Mouse (Mus musculus) lung, embryonic 14.5 days (tissue): Measurements from ENCODE around the gene Itpkb. TPM values are rescaled to one million over a fixed set of nuclear protein-coding genes. Genes with fewer than 3 reads are reported as not detected.
A peak's percentile ranks its signal among the peaks of the same experiment; 100 is the strongest.

Source experiments
- ATAC-seq: fragments of 200-750 bp; cut with Nextera tagmentation; 2 replicates; pipeline ENCODE4 v1.8.0; 2017; ENCODE audit warnings: mild to moderate bottlenecking, moderate TSS enrichment, moderate library complexity; ENCODE audit not compliant: insufficient read depth
- DNase-seq: peaks from one replicate; pipeline ENCODE4 v3.0.0-alpha.2; 2015
- H3K27ac ChIP-seq: fragments of 300-500 bp; sonication (generic); 2 replicates; pipeline ENCODE4 v1.5.1; 2014; ENCODE audit warnings: low read depth, mild to moderate bottlenecking, moderate library complexity
- H3K27me3 ChIP-seq: fragments of 300-500 bp; sonication (generic); 2 replicates; pipeline ENCODE4 v1.6.1; 2014; ENCODE audit warnings: low read length, control low read depth; ENCODE audit not compliant: insufficient read depth
- H3K36me3 ChIP-seq: fragments of 300-500 bp; sonication (generic); 2 replicates; pipeline ENCODE4 v1.6.1; 2014; ENCODE audit warnings: control low read depth; ENCODE audit not compliant: insufficient read depth
- H3K4me1 ChIP-seq: fragments of 300-500 bp; sonication (generic); 2 replicates; pipeline ENCODE4 v1.6.1; 2014; ENCODE audit warnings: antibody characterized with exemption, control low read depth; ENCODE audit not compliant: insufficient read depth
- H3K4me2 ChIP-seq: fragments of 300-500 bp; sonication (generic); 2 replicates; pipeline ENCODE4 v1.6.1; 2014; ENCODE audit warnings: mild to moderate bottlenecking
- H3K4me3 ChIP-seq: fragments of 300-500 bp; sonication (generic); 2 replicates; pipeline ENCODE4 v1.5.1; 2014; ENCODE audit warnings: low read depth, low read length
- H3K9ac ChIP-seq: fragments of 300-500 bp; sonication (generic); 2 replicates; pipeline ENCODE4 v1.6.1; 2014
- H3K9me3 ChIP-seq: fragments of 300-500 bp; sonication (generic); 2 replicates; pipeline ENCODE4 v1.6.1; 2016; ENCODE audit warnings: low read depth, low read length, control low read depth
- CTCF ChIP-seq: IDR thresholded peaks from 2 replicates; pipeline ENCODE4 v1.5.1; 2016; ENCODE audit warnings: antibody characterized with exemption, low read depth
- WGBS: fragments of 180-500 bp; shearing (Covaris S2); extraction: QIAGEN DNeasy Blood & Tissue Kit; methylation state at CpG from one replicate; pipeline ENCODE4 v1.1.7; 2014; 5-methylcytosine and 5-hydroxymethylcytosine counted together
- polyA plus RNA-seq: library from polyadenylated mRNA; unstranded; fragments of >200 nt; fragmentation: Nextera tagmentation; extraction: Ambion mirVana; gene quantifications from 2 replicates; pipeline ENCODE4 v1.2.1, GENCODE M21; 2014

Gene Itpkb
- polyA plus RNA-seq, 1 experiment from 2014 or later: 9.0 TPM

DNA sequence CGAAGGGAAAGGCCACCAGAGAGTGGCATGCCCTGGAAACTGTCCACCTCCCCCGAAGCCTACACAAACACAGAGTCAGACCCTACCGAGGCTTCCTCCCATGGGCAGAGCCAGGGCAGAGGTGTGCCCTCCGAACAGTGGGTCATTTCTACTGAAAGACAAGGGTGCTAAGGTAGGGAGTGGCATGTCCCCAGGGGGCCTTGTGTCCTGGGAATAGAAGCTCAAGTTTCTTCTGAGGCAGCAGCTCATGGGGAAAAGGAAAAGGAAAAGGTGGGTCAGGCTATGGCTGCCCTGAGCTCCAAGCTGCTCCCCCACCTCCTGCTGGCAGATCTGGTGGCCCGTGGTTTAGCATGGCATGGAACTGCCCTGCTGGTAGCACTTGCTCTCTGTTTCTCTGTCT is 79.5 kb downstream of the Itpkb start:
- H3K27ac ChIP-seq: no peak overlapping the region
- DNase-seq: no peak
- H3K9me3 ChIP-seq: no peaks in the 10 kb centered on the region
- TF ChIP-seq CTCF: no peak
- ATAC-seq: no peak
- no peak overlapping the region for H3K4me3 ChIP-seq
- WGBS: 64% methylated on average over 5 of the region's 5 CpGs
- peaks cover 6% of the 10 kb centered on the region for H3K4me1 ChIP-seq
- H3K4me2 ChIP-seq: no peak overlapping the region
- H3K9ac ChIP-seq: no peak overlapping the region
- H3K27me3 ChIP-seq: no peaks in the 10 kb centered on the region
- peaks cover 12% of the 10 kb centered on the region; the same call in 1 of the 2 replicates for H3K36me3 ChIP-seq

GRCm38 (mm10) chr1:180410306-180410705 is 80.0 kb downstream of the Itpkb start:
- Histone ChIP-seq H3K9me3 (no peaks in the 10 kb centered on the region), H3K4me3 (no peak overlapping the region), H3K27ac (no peak overlapping the region), H3K9ac (no peak overlapping the region), H3K27me3 (no peaks in the 10 kb centered on the region), H3K4me1 (0 out of 2 replicates have a peak, but pooled peaks cover 5% of the 10 kb centered on the region), H3K36me3 (peaks cover 12% of the 10 kb centered on the region; the same call in 1 of the 2 replicates), H3K4me2 (no peak overlapping the region)
- DNase-seq (no peak), ATAC-seq (no peak)
- 62% methylated on average over 7 of the region's 7 CpGs for WGBS
- TF ChIP-seq CTCF: no peak

GRCm38 (mm10) chr1:180415064-180415463 is 84.8 kb downstream of the Itpkb start:
- Histone ChIP-seq H3K9ac (no peak overlapping the region), H3K4me2 (no peak overlapping the region), H3K27ac (no peak overlapping the region), H3K27me3 (no peaks in the 10 kb centered on the region), H3K9me3 (no peaks in the 10 kb centered on the region), H3K36me3 (peaks cover 28% of the 10 kb centered on the region; the same call in 1 of the 2 replicates), H3K4me3 (no peak overlapping the region), H3K4me1 (no peaks in the 10 kb centered on the region)
- WGBS: 40% methylated on average over 4 of the region's 4 CpGs
- DNase-seq (peak; percentile 73), ATAC-seq (peak; percentile 53; the same call in 1 of the 2 replicates)
- no peak for TF ChIP-seq CTCF

GRCm38 (mm10) chr1:180415836-180416235 is 85.6 kb downstream of the Itpkb start:
- TF ChIP-seq CTCF: no peak
- Histone ChIP-seq H3K27me3 (no peaks in the 10 kb centered on the region), H3K4me2 (no peak overlapping the region), H3K27ac (no peak overlapping the region), H3K36me3 (peaks cover 28% of the 10 kb centered on the region; the same call in 1 of the 2 replicates), H3K4me3 (no peak overlapping the region), H3K9ac (no peak overlapping the region), H3K4me1 (no peaks in the 10 kb centered on the region), H3K9me3 (no peaks in the 10 kb centered on the region)
- no peak for ATAC-seq
- WGBS: 81% methylated on average over 7 of the region's 7 CpGs
- DNase-seq: no peak

DNA sequence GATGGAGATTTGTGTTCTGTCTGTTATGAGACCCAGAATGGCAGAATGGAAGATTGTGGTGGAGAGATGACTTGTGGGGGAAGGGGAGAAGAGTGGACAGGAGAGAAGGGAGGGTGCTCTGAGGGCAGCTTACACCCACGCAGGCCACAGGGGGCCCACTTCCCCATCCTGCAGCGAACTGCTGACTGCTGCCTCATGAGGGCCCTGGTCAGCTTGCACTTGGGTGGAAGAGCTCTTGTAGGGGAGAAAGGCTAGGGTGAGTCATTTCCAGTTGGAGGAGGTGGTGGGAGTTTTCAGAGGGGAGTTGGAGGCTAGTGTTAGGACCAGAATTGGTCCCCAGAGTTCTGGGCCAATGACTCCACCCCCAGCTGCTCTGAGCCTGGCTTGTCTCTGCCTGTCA is 86.8 kb downstream of the Itpkb start:
- H3K9ac ChIP-seq: no peak overlapping the region
- 0 out of 2 replicates have a peak, but pooled peaks cover 2% of the 10 kb centered on the region for H3K4me1 ChIP-seq
- no peak overlapping the region for H3K4me3 ChIP-seq
- no peak overlapping the region for H3K27ac ChIP-seq
- no peak for TF ChIP-seq CTCF
- no peaks in the 10 kb centered on the region for H3K9me3 ChIP-seq
- 48% methylated on average over 2 of the region's 2 CpGs for WGBS
- ATAC-seq (no peak), DNase-seq (no peak)
- H3K36me3 ChIP-seq: peaks cover 29% of the 10 kb centered on the region; the same call in 1 of the 2 replicates
- no peaks in the 10 kb centered on the region for H3K27me3 ChIP-seq
- H3K4me2 ChIP-seq: no peak overlapping the region

- Histone ChIP-seq H3K4me3 (no peak overlapping the region), H3K4me1 (0 out of 2 replicates have a peak, but pooled peaks cover 2% of the 10 kb centered on the region), H3K4me2 (no peak overlapping the region), H3K36me3 (peaks cover 24% of the 10 kb centered on the region; the same call in 1 of the 2 replicates), H3K27ac (no peak overlapping the region), H3K9ac (no peak overlapping the region), H3K27me3 (no peaks in the 10 kb centered on the region), H3K9me3 (no peaks in the 10 kb centered on the region)
- TF ChIP-seq CTCF: no peak
- DNase-seq (no peak), ATAC-seq (no peak)
- WGBS: 90% methylated on average over 2 of the region's 2 CpGs
Observed at GRCm38 (mm10) chr1:180419059-180419458, 88.8 kb downstream of the Itpkb start.

DNA sequence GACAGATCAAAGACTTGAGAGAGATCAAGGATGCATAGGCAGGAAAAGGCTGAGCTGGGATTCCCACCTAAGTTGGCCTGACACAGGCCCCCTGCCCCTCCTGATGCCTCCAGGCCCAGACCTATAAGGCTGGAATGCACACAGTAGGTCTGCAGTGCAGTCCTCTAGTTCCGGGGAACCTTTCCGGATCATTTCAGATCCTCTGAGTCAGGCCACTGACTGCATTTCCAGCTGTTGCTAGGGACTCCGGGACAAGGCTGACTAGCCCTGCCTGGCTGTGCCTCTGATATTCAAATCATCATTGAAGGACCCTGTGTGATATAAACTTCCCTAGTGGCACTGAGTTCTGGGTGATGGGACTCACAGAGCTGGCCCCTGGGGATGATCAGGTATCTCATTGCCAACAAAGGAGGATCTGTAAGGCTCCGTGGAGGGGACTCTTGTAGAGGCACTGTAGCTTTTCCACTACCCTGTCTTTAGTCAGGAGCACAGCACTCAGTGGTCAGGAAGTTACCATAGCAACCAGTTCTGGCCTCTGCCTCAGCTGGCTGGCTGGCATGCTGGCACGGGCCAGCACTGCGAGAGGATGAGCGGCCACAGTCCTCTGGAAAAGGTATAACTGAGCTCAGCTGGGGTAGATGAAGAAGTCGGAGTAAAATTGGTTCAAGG is 90.3 kb downstream of the Itpkb start:
- 0 out of 2 replicates have a peak, but pooled peaks cover 2% of the 10 kb centered on the region for H3K4me1 ChIP-seq
- no peak overlapping the region for H3K9ac ChIP-seq
- peak; percentile 26; the same call in 1 of the 2 replicates for ATAC-seq
- WGBS: 65% methylated on average over 8 of the region's 8 CpGs
- H3K4me2 ChIP-seq: no peak overlapping the region
- no peak for TF ChIP-seq CTCF
- no peak overlapping the region for H3K4me3 ChIP-seq
- H3K36me3 ChIP-seq: peaks cover 23% of the 10 kb centered on the region; the same call in 1 of the 2 replicates
- no peak overlapping the region for H3K27ac ChIP-seq
- DNase-seq: no peak
- H3K27me3 ChIP-seq: no peaks in the 10 kb centered on the region
- H3K9me3 ChIP-seq: no peaks in the 10 kb centered on the region
